Mouse (Mus musculus) lung, adult 2 months (tissue): Measurements from ENCODE around the gene Snrpa1. TPM values are rescaled to one million over a fixed set of nuclear protein-coding genes. Genes with fewer than 3 reads are reported as not detected.

Experiments used
- DNase-seq: peaks from one replicate; pipeline ENCODE4 v3.0.0; 2022
- H3K4me1 ChIP-seq: fragments of 200-500 bp; 2 replicates; pipeline ENCODE4 v1.6.1; 2011; ENCODE audit warnings: low read length; ENCODE audit not compliant: control insufficient read depth, insufficient read depth
- H3K4me3 ChIP-seq: fragments of 200-500 bp; replicated peaks from 2 replicates; pipeline ENCODE3; 2011; ENCODE audit warnings: low read depth, mild to moderate bottlenecking, control low read depth, low read length; ENCODE audit errors: extremely low read depth
- CTCF ChIP-seq: fragments of 200-500 bp; IDR thresholded peaks from 2 replicates; pipeline ENCODE4 v1.5.1; 2011; ENCODE audit warnings: mild to moderate bottlenecking, low read length, control low read depth; ENCODE audit not compliant: insufficient read depth
- POLR2A ChIP-seq: fragments of 200-500 bp; IDR thresholded peaks from 2 replicates; pipeline ENCODE4 v1.6.1; 2011; ENCODE audit warnings: low read depth, mild to moderate bottlenecking, control low read depth, low read length, borderline replicate concordance; ENCODE audit errors: extremely low read depth
- whole genome bisulfite sequencing: fragments of 180-500 bp; shearing (Covaris S2); methylation state at CpG from one replicate; pipeline ENCODE4 v1.1.7; 2018; 5-methylcytosine and 5-hydroxymethylcytosine counted together
- polyA plus RNA-seq: library from polyadenylated mRNA; depleted of rRNA; stranded (reverse); fragments of >200 nt; gene quantifications from 2 replicates; pipeline ENCODE4 v1.2.3, GENCODE M21; 2012

Snrpa1 gene
- polyA plus RNA-seq, 1 experiment, result 10.0 TPM

DNA sequence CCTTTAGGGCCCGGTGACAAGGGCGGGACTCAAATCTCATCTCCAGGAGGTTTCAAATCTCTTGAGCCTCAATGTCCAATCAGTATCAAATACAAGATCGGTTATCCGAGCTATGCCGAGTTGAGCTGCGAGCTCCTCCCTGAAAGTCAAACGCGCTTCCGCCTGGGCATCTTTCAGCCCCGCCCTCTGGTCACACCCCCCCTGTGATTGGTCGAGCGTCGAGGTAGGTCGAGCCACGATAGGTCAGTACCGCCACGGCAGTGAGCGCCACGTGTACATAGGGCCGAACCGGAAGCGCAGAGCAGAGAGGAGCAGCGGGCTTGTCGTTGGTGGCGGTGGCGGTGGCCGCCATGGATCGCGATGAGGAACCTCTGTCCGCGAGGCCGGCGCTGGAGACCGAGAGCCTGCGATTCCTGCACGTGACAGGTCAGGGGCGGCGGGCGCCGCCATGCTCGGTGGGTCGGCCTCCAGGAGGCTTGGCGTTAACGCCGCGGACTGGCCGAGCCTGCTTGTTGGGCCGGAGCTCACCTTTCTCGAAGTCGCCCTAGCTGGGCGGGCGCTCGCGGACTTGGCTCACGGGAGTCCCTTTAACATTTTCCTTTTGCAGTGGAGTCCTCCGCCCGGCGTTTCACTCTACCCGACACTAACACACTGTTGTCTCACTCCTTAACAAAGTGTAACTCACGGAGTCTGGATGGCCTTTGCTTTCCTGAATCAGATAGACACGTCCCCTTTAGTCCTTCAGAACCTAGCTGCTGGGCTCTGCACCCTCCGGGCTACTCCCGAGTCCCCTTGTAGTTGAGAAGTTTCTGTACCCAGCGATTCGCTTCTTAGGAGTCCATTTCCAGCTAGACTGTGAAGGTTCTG lies 20.8 kb downstream of the Snrpa1 start, which contains the start of gene Selenos:
Selenos (plus strand) TSS at position 286 of the 867 bp plus-strand sequence.
- TF ChIP-seq CTCF, result no peak
- peak; percentile 93 for TF ChIP-seq POLR2A
- peaks cover 5% of the 10 kb centered on the region; the same call in 1 of the 2 replicates for H3K4me1 ChIP-seq
- under 1% methylated on average over 65 of the region's 65 CpGs for WGBS
- peak within 1 kb of the TSS; percentile 79 for H3K4me3 ChIP-seq
- DNase-seq, result peak; percentile 93

DNA sequence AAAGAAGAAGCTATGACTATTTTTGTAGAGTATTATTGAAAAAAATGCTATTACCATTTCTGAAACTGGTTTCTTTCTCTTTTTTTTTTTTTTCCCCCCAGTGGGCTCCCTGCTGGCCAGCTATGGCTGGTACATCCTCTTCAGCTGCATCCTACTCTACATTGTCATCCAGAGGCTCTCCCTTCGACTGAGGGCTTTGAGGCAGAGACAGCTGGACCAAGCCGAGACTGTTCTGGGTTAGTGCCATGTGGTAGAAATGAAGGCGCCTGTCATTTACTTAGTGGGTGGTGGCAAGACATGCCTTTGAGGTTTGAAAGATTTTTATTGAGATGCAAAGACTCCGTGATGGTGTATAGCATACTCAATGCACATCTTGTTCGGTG lies 21.4 kb downstream of the Snrpa1 start:
- WGBS, result 33% methylated on average over 5 of the region's 5 CpGs
- DNase-seq, result no peak
- peak overlapping the region; percentile 79 for H3K4me3 ChIP-seq
- peaks cover 6% of the 10 kb centered on the region; the same call in 1 of the 2 replicates for H3K4me1 ChIP-seq
- no peak for TF ChIP-seq POLR2A
- TF ChIP-seq CTCF, result no peak

DNA sequence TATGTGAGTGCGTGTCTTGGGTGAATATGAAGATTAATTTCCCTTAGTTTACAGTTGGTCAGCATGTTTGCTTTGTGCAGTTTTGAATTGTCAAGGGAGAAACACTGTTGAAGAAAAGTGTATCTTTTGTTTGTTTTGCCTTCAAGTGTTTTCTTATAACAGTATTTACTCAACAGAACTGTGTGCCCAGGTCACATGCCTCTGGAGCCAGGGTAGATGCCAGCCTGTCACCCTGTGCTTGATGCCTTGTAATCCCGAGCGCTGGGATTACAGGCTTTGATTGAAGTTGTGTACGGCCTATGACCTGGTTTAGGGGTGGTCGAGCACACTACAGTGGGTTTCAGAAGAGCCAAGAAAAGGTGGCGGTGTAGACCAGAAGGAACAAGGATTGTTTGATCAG lies 25.0 kb downstream of the Snrpa1 start:
- TF ChIP-seq CTCF (no peak), POLR2A (no peak)
- H3K4me3 ChIP-seq, result no peak overlapping the region
- peak; percentile 25 for DNase-seq
- peaks cover 6% of the 10 kb centered on the region; the same call in 1 of the 2 replicates for H3K4me1 ChIP-seq
- 67% methylated on average over 6 of the region's 6 CpGs for WGBS

DNA sequence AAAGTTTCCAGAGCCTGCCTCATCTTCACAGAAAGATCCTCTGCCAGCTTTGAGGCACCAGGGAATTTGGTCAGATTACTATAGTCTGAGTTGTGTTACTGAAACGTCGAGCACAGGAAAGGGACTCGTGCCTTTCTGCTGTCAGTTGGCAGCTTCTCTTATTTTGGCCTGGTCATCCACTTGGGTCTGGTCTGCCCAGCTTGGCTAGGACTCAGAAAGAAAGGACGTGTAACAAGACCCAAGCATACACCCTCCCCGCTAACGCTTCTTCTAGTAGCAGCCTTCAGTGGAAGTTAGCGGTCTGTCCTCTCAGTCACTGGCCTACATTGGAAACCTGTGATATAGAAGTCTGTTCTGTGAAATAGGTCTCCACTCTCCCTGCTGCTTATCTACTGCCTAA lies 25.7 kb downstream of the Snrpa1 start:
- no peak overlapping the region for H3K4me3 ChIP-seq
- DNase-seq, result no peak
- WGBS, result 57% methylated on average over 7 of the region's 7 CpGs
- no peak for TF ChIP-seq POLR2A
- TF ChIP-seq CTCF, result no peak
- peaks cover 6% of the 10 kb centered on the region; the same call in 1 of the 2 replicates for H3K4me1 ChIP-seq

DNA sequence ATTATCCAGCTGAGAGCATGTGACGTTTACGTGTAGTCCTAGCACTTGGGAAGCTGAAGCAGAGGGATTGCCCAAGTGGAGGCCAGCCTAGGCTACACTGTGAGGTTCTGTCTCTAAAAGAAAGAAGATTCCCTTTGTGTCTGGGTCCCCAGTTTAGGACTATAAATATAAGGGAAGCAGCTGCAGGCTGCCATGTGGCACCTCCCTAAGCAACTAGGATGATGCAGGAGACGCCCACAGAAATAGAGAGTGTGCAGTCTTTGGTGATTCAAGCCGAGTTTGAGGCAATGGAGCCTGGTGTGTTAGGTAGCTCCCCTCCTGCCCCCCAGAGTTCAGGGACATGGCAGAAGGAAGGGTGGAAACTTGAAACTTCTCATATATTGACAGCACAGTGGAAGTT lies 28.8 kb downstream of the Snrpa1 start:
- WGBS, result 90% methylated on average over 4 of the region's 4 CpGs
- TF ChIP-seq POLR2A (no peak), CTCF (no peak)

DNA sequence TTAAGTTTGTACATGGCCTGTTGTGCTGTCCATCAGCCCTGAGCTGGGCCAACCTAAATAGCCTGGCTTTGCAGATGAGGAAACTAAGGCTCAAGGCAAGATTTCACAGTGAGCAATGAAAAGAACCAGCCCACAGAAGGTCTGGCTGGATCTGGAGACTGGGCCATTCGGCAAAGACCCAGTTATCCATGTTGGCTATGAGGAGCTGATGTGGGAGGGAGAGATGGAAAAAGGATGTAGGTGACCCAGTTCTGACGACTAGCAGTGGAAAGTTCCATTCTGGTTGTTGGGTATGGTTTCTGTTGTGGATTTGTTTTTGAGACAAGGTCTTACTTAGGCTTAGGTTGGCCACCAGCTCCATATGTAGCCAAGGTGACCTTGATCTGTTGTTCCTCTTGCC lies 29.3 kb downstream of the Snrpa1 start:
- no peak for DNase-seq
- no peak overlapping the region for H3K4me3 ChIP-seq
- WGBS, result 87% methylated on average over 2 of the region's 2 CpGs
- 0 out of 2 replicates have a peak, but pooled peaks cover 2% of the 10 kb centered on the region for H3K4me1 ChIP-seq
- TF ChIP-seq POLR2A (no peak), CTCF (no peak)

More for the DNA sequence above, 28.8 kb downstream of the Snrpa1 start:
- H3K4me1 ChIP-seq, result 0 out of 2 replicates have a peak, but pooled peaks cover 2% of the 10 kb centered on the region
- H3K4me3 ChIP-seq, result no peak overlapping the region
- DNase-seq, result no peak

DNA sequence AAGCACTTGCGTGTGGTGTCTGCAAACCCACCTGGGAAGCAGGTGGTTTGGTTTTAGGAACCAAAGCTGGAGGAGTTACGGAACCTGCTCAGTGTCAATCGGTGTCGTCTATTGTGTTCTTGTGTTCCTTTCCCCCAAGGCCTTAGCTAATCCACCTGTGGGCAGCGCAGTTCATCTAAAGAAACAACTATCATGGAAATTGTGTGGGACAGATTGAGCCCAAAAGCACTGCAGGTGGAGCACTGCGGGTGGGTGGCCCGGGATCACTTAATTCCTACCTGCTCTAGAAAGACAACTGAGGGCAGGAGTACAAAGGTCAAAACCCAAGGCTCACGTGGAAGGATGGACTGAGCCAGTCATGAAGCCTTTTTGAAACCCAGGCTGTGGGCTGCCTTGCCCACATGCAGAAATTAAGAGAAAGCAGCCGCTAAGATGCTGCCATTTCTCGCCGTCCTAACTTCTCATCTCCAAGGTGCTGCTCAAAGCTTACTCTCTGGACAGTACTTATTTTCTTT lies 31.9 kb downstream of the Snrpa1 start:
- 87% methylated on average over 11 of the region's 11 CpGs for WGBS
- no peak overlapping the region for H3K4me3 ChIP-seq
- no peak for DNase-seq
- TF ChIP-seq POLR2A (no peak), CTCF (no peak)
- no peaks in the 10 kb centered on the region for H3K4me1 ChIP-seq

DNA sequence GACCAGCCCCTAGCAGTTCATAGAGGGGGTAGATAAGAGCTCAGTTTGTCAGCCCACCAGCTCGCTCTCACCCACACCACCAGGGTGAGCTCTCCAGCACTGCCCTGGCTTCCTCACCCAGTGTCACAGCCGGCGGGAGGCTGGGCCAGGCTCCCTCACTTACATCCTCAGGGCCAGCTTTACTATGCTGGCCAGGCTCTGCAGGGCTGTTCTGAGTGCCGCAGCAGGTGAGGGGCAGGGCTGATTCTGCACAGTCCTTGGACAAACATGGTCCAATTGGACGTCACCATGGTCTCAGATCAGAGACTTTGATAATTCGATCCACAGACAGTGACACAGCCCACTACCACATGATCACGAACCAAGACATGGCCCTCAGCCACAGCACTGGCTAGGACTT lies 32.8 kb downstream of the Snrpa1 start:
- 88% methylated on average over 7 of the region's 7 CpGs for WGBS
- Histone ChIP-seq H3K4me1 (no peaks in the 10 kb centered on the region), H3K4me3 (no peak overlapping the region)
- TF ChIP-seq CTCF, result no peak
- TF ChIP-seq POLR2A, result no peak
- no peak for DNase-seq

DNA sequence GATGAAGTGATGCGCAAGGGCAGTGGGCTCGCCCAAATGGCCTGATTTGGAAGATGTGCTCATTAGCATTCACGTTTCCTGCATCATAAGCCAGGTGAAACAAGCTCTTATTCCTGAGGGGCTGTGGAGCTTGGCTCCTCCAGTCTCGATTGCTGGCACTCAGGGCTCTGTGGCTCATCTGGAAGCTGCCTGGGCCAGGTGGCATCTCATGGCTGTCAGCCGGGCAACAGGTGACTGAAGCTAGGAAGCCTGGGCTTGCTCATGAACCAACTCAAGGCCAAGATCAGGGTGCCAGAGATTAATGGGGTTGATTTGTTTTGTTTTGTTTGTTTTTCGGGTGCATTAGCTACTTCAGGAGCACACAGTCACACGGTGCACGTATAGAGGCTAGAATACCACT lies 33.9 kb downstream of the Snrpa1 start:
- DNase-seq, result no peak
- no peaks in the 10 kb centered on the region for H3K4me1 ChIP-seq
- no peak overlapping the region for H3K4me3 ChIP-seq
- 85% methylated on average over 8 of the region's 8 CpGs for WGBS
- TF ChIP-seq CTCF (no peak), POLR2A (no peak)
